Mouse (Mus musculus): ENCODE results near the gene Drc3. TPM values are rescaled to one million over a fixed set of nuclear protein-coding genes. Genes with fewer than 3 reads are reported as not detected.

Drc3 gene
- polyA plus RNA-seq, 1 experiment: 0.33 TPM

DNA sequence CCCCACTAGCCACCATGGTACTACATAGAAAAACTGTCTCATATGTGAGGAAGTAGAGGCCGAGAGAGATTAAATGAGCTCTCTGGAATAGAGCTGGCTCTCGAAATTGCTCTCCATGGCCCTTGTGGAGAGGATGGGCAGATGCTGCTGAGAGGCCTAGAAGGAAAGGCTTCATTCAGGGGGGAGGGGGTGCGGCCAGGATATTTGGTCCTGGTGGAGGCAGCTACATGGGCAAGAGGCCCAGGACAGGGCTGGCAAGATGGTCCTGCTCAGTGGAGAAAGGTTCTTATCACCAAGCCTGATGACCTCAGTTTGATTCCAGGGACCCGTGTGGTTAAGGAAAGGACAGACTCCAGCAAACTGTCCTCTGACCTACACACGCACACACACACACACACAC lies 32.8 kb downstream of the Drc3 start:
- TF ChIP-seq POLR2A (IDR thresholded peaks at IDR 0.05; ENCODE audit: low read depth, low read length) (no peak), CTCF (IDR thresholded peaks at IDR 0.05; ENCODE audit: extremely low read depth, insufficient read length, insufficient replicate concordance, low read depth, low read length) (no peak)
- H3K4me1 ChIP-seq (ENCODE audit: control insufficient read depth, insufficient read depth, insufficient read length, low read length): peaks cover 19% of the 10 kb centered on the region
- no peaks in the 10 kb centered on the region for H3K27me3 ChIP-seq (ENCODE audit: control insufficient read depth, insufficient read depth, low read length)
- no peaks in the 10 kb centered on the region for H3K36me3 ChIP-seq (ENCODE audit: control insufficient read depth, insufficient read depth, low read length)
- H3K4me3 ChIP-seq (ENCODE audit: low read depth, low read length): no peak overlapping the region
- 78% methylated on average over 5 of the region's 5 CpGs for WGBS
- no peak overlapping the region for H3K27ac ChIP-seq (ENCODE audit: insufficient read depth, low read depth, low read length)

DNA sequence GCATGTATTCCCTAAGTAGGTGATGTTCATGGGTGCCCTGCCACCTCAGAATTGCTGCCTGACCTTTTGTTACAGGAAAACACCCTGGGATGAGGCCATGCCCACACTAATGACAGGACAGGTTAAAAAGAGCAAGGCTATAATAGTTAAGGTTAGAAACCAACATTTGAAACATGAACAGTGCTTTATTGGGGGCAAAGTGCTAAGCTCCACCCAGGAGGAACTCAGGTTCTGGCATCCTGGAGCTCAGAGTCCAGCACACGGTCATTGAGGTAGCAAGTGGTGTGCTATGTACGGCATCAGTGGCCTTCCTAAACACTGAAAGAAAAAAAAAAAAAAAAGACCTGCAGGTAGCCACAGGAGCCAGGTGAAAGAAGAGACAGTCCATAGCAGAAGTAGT lies 34.8 kb downstream of the Drc3 start:
- peaks cover 19% of the 10 kb centered on the region for H3K4me1 ChIP-seq (ENCODE audit: control insufficient read depth, insufficient read depth, insufficient read length, low read length)
- H3K36me3 ChIP-seq (ENCODE audit: control insufficient read depth, insufficient read depth, low read length): no peaks in the 10 kb centered on the region
- H3K27me3 ChIP-seq (ENCODE audit: control insufficient read depth, insufficient read depth, low read length): no peaks in the 10 kb centered on the region
- 30% methylated on average over 2 of the region's 2 CpGs for WGBS
- H3K4me3 ChIP-seq (ENCODE audit: low read depth, low read length): no peak overlapping the region
- peak overlapping the region; percentile 83 for H3K27ac ChIP-seq (ENCODE audit: insufficient read depth, low read depth, low read length)
- TF ChIP-seq CTCF (IDR thresholded peaks at IDR 0.05; ENCODE audit: extremely low read depth, insufficient read length, insufficient replicate concordance, low read depth, low read length) (no peak), POLR2A (IDR thresholded peaks at IDR 0.05; ENCODE audit: low read depth, low read length) (no peak)

GRCm38 (mm10) chr11:60391346-60391745 lies 38.2 kb downstream of the Drc3 start:
- no peak for TF ChIP-seq POLR2A (IDR thresholded peaks at IDR 0.05; ENCODE audit: low read depth, low read length)
- no peak for TF ChIP-seq CTCF (IDR thresholded peaks at IDR 0.05; ENCODE audit: extremely low read depth, insufficient read length, insufficient replicate concordance, low read depth, low read length)
- WGBS: 84% methylated on average over 6 of the region's 6 CpGs
- Histone ChIP-seq H3K4me3 (ENCODE audit: low read depth, low read length) (no peak overlapping the region), H3K4me1 (ENCODE audit: control insufficient read depth, insufficient read depth, insufficient read length, low read length) (peaks cover 19% of the 10 kb centered on the region), H3K36me3 (ENCODE audit: control insufficient read depth, insufficient read depth, low read length) (peaks cover 2% of the 10 kb centered on the region; the same call in 1 of the 2 replicates), H3K27ac (ENCODE audit: insufficient read depth, low read depth, low read length) (no peak overlapping the region), H3K27me3 (ENCODE audit: control insufficient read depth, insufficient read depth, low read length) (no peaks in the 10 kb centered on the region)

GRCm38 (mm10) chr11:60396546-60396945 lies 43.4 kb downstream of the Drc3 start:
- H3K27me3 ChIP-seq (ENCODE audit: control insufficient read depth, insufficient read depth, low read length): no peaks in the 10 kb centered on the region
- H3K4me1 ChIP-seq (ENCODE audit: control insufficient read depth, insufficient read depth, insufficient read length, low read length): no peaks in the 10 kb centered on the region
- TF ChIP-seq CTCF (IDR thresholded peaks at IDR 0.05; ENCODE audit: extremely low read depth, insufficient read length, insufficient replicate concordance, low read depth, low read length) (no peak), POLR2A (IDR thresholded peaks at IDR 0.05; ENCODE audit: low read depth, low read length) (no peak)
- H3K36me3 ChIP-seq (ENCODE audit: control insufficient read depth, insufficient read depth, low read length): peaks cover 12% of the 10 kb centered on the region
- H3K27ac ChIP-seq (ENCODE audit: insufficient read depth, low read depth, low read length): no peak overlapping the region
- no peak overlapping the region for H3K4me3 ChIP-seq (ENCODE audit: low read depth, low read length)
- whole genome bisulfite sequencing: 68% methylated on average over 6 of the region's 6 CpGs

- TF ChIP-seq CTCF (IDR thresholded peaks at IDR 0.05; ENCODE audit: extremely low read depth, insufficient read length, insufficient replicate concordance, low read depth, low read length) (no peak), POLR2A (IDR thresholded peaks at IDR 0.05; ENCODE audit: low read depth, low read length) (no peak)
- H3K36me3 ChIP-seq (ENCODE audit: control insufficient read depth, insufficient read depth, low read length): peaks cover 18% of the 10 kb centered on the region
- H3K4me1 ChIP-seq (ENCODE audit: control insufficient read depth, insufficient read depth, insufficient read length, low read length): no peaks in the 10 kb centered on the region
- H3K4me3 ChIP-seq (ENCODE audit: low read depth, low read length): no peak overlapping the region
- H3K27ac ChIP-seq (ENCODE audit: insufficient read depth, low read depth, low read length): no peak overlapping the region
- 91% methylated on average over 2 of the region's 2 CpGs for WGBS
- H3K27me3 ChIP-seq (ENCODE audit: control insufficient read depth, insufficient read depth, low read length): no peaks in the 10 kb centered on the region
Measured at GRCm38 (mm10) chr11:60397172-60397571, 44.0 kb downstream of the Drc3 start.

DNA sequence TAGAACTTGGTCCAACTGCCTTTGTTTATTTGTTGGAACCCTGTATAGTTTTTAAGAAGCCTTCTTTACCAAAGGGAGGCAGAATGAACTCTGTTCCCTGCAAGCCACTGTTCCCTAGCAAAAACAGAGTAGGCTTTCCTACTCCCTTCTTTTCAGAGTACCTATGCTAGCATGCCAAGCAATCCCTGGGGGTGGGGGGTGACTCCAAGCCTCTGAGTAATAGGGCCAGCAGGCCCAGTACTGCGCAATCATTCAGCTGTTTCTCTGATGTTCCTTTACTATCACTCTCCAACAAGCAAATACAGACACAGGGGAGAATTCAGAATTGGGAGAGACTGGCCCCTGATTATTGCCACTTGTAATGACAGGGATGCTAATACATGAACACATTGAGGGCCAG lies 53.5 kb downstream of the Drc3 start:
- TF ChIP-seq CTCF (IDR thresholded peaks at IDR 0.05; ENCODE audit: extremely low read depth, insufficient read length, insufficient replicate concordance, low read depth, low read length) (no peak), POLR2A (IDR thresholded peaks at IDR 0.05; ENCODE audit: low read depth, low read length) (no peak)
- peaks cover 57% of the 10 kb centered on the region for H3K36me3 ChIP-seq (ENCODE audit: control insufficient read depth, insufficient read depth, low read length)
- H3K4me1 ChIP-seq (ENCODE audit: control insufficient read depth, insufficient read depth, insufficient read length, low read length): no peaks in the 10 kb centered on the region
- no peak overlapping the region for H3K27ac ChIP-seq (ENCODE audit: insufficient read depth, low read depth, low read length)
- 100% methylated on average over 1 of the region's 1 CpGs for WGBS
- H3K4me3 ChIP-seq (ENCODE audit: low read depth, low read length): no peak overlapping the region
- no peaks in the 10 kb centered on the region for H3K27me3 ChIP-seq (ENCODE audit: control insufficient read depth, insufficient read depth, low read length)

DNA sequence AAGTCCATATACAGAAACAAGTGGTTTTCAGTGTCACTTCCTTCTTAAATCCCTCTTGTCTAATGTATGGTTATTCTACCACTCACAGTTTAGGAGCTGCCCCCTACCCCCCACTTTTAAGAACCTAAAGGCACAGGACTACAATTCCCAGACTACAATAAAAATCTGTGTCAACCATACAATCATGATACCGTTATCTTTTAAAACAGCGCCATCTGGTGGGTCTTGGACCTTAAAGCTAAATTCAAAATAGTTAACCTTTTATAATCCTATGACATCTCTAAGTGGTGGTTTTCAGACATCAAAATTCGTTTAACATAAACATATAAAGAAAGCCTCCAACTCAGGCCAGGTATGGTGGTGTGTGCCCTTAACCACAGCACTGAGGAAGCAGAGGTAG lies 59.0 kb downstream of the Drc3 start:
- WGBS: 2% methylated on average over 3 of the region's 3 CpGs
- peaks cover 2% of the 10 kb centered on the region; the same call in 1 of the 2 replicates for H3K4me1 ChIP-seq (ENCODE audit: control insufficient read depth, insufficient read depth, insufficient read length, low read length)

More for the DNA sequence above, 59.0 kb downstream of the Drc3 start:
- no peak overlapping the region for H3K27ac ChIP-seq (ENCODE audit: insufficient read depth, low read depth, low read length)
- TF ChIP-seq CTCF (IDR thresholded peaks at IDR 0.05; ENCODE audit: extremely low read depth, insufficient read length, insufficient replicate concordance, low read depth, low read length) (no peak), POLR2A (IDR thresholded peaks at IDR 0.05; ENCODE audit: low read depth, low read length) (no peak)
- H3K27me3 ChIP-seq (ENCODE audit: control insufficient read depth, insufficient read depth, low read length): no peaks in the 10 kb centered on the region
- H3K36me3 ChIP-seq (ENCODE audit: control insufficient read depth, insufficient read depth, low read length): peaks cover 18% of the 10 kb centered on the region
- no peak overlapping the region for H3K4me3 ChIP-seq (ENCODE audit: low read depth, low read length)

Data from small intestine, adult 2 months (tissue).